Mouse (Mus musculus) kidney, embryonic 16.5 days (tissue): ENCODE measurements at regions not wholly inside any gene's neighbourhood (a gene's known extent, or its start where the extent isn't known, plus 50 kb on each side); places are given as distances from the start of the nearest gene placed in this dataset.
"Not testable (repeated sequence)": the region's sequence is repeated elsewhere in the genome, so short reads cannot be mapped to it uniquely, and the experiment has no call there.

ENCODE experiments used
- ATAC-seq: fragments of 200-750 bp; cut with Nextera tagmentation; 2 replicates; pipeline ENCODE4 v1.8.0; 2017; ENCODE audit warnings: moderate TSS enrichment; ENCODE audit not compliant: low FRiP score, low TSS enrichment
- H3K27ac ChIP-seq: fragments of 300-500 bp; sonication (generic); 2 replicates; pipeline ENCODE4 v1.5.1; 2014; ENCODE audit warnings: low read length
- H3K27me3 ChIP-seq: fragments of 300-500 bp; sonication (generic); 2 replicates; pipeline ENCODE4 v1.6.1; 2014; ENCODE audit warnings: low read length, control low read depth, mixed read lengths; ENCODE audit not compliant: insufficient read depth
- H3K36me3 ChIP-seq: fragments of 300-500 bp; sonication (generic); 2 replicates; pipeline ENCODE4 v1.6.1; 2014; ENCODE audit warnings: low read length, control low read depth, mixed read lengths; ENCODE audit not compliant: insufficient read depth
- H3K4me1 ChIP-seq: fragments of 300-500 bp; sonication (generic); 2 replicates; pipeline ENCODE4 v1.6.1; 2014; ENCODE audit warnings: low read length, control low read depth, mixed read lengths; ENCODE audit not compliant: insufficient read depth
- H3K4me2 ChIP-seq: fragments of 300-500 bp; sonication (generic); replicated peaks from 2 replicates; pipeline ENCODE4 v1.6.1; 2014; ENCODE audit warnings: low read depth, low read length
- H3K4me3 ChIP-seq: fragments of 300-500 bp; sonication (generic); 2 replicates; pipeline ENCODE4 v1.5.1; 2014; ENCODE audit warnings: mild to moderate bottlenecking, low read length
- H3K9ac ChIP-seq: fragments of 300-500 bp; sonication (generic); replicated peaks from 2 replicates; pipeline ENCODE4 v1.6.1; 2014; ENCODE audit warnings: low read length
- H3K9me3 ChIP-seq: fragments of 300-500 bp; sonication (generic); 2 replicates; pipeline ENCODE4 v1.6.1; 2016; ENCODE audit warnings: low read length, control low read depth
- WGBS: fragments of 180-500 bp; shearing (Covaris S2); extraction: QIAGEN DNeasy Blood & Tissue Kit; methylation state at CpG from one replicate; pipeline ENCODE4 v1.1.7; 2014; 5-methylcytosine and 5-hydroxymethylcytosine counted together

- 78% methylated on average over 3 of the region's 3 CpGs for WGBS
These were observed 387.2 kb upstream of the Pou3f2 start for GRCm38 (mm10) chr4:22875392-22875791.

GRCm38 (mm10) chr4:22836124-22836445 lies 347.9 kb upstream of the Pou3f2 start:
- Histone ChIP-seq H3K9me3 (no peaks in the 10 kb centered on the region), H3K4me2 (no peak overlapping the region), H3K9ac (no peak overlapping the region), H3K4me3 (no peak overlapping the region), H3K4me1 (0 out of 2 replicates have a peak, but pooled peaks cover 3% of the 10 kb centered on the region), H3K36me3 (no peaks in the 10 kb centered on the region), H3K27me3 (no peaks in the 10 kb centered on the region), H3K27ac (no peak overlapping the region)
- 79% methylated on average over 7 of the region's 7 CpGs for WGBS
- ATAC-seq: no peak

More at GRCm38 (mm10) chr4:22875392-22875791, 387.2 kb upstream of the Pou3f2 start:
- Histone ChIP-seq H3K27ac (no peak overlapping the region), H3K9me3 (no peaks in the 10 kb centered on the region), H3K4me2 (no peak overlapping the region), H3K36me3 (no peaks in the 10 kb centered on the region), H3K9ac (no peak overlapping the region), H3K27me3 (no peaks in the 10 kb centered on the region), H3K4me1 (no peaks in the 10 kb centered on the region), H3K4me3 (no peak overlapping the region)
- ATAC-seq: no peak

- no peaks in the 10 kb centered on the region for H3K27me3 ChIP-seq
- H3K4me2 ChIP-seq: no peak overlapping the region
- ATAC-seq: no peak
- H3K9me3 ChIP-seq: no peaks in the 10 kb centered on the region
- H3K4me1 ChIP-seq: 0 out of 2 replicates have a peak, but pooled peaks cover 3% of the 10 kb centered on the region
- H3K4me3 ChIP-seq: no peak overlapping the region
- no peaks in the 10 kb centered on the region for H3K36me3 ChIP-seq
- no peak overlapping the region for H3K27ac ChIP-seq
- H3K9ac ChIP-seq: no peak overlapping the region
- 12% methylated on average over 9 of the region's 9 CpGs for WGBS
These were observed 347.4 kb upstream of the Pou3f2 start for GRCm38 (mm10) chr4:22835381-22836123.

- Histone ChIP-seq H3K4me3 (no peak overlapping the region), H3K36me3 (no peaks in the 10 kb centered on the region), H3K27me3 (no peaks in the 10 kb centered on the region), H3K4me2 (no peak overlapping the region), H3K9ac (no peak overlapping the region), H3K4me1 (0 out of 2 replicates have a peak, but pooled peaks cover 3% of the 10 kb centered on the region), H3K27ac (no peak overlapping the region), H3K9me3 (no peaks in the 10 kb centered on the region)
- 54% methylated on average over 1 of the region's 1 CpGs for WGBS
- ATAC-seq: no peak
These were observed 345.8 kb upstream of the Pou3f2 start for GRCm38 (mm10) chr4:22833851-22834440.

- WGBS: 28% methylated on average over 3 of the region's 3 CpGs
These were observed 315.5 kb upstream of the Pou3f2 start for GRCm38 (mm10) chr4:22803665-22804064.

GRCm38 (mm10) chr4:22792826-22793225 lies 304.7 kb upstream of the Pou3f2 start:
- 74% methylated on average over 1 of the region's 1 CpGs for WGBS

More at GRCm38 (mm10) chr4:22803665-22804064, 315.5 kb upstream of the Pou3f2 start:
- Histone ChIP-seq H3K9me3 (no peaks in the 10 kb centered on the region), H3K27me3 (no peaks in the 10 kb centered on the region), H3K4me1 (no peaks in the 10 kb centered on the region), H3K36me3 (no peaks in the 10 kb centered on the region), H3K4me2 (no peak overlapping the region), H3K9ac (no peak overlapping the region), H3K4me3 (no peak overlapping the region), H3K27ac (no peak overlapping the region)
- no peak for ATAC-seq

GRCm38 (mm10) chr4:22787866-22788265 lies 299.7 kb upstream of the Pou3f2 start:
- ATAC-seq: no peak
- Histone ChIP-seq H3K9ac (no peak overlapping the region), H3K27ac (no peak overlapping the region), H3K36me3 (no peaks in the 10 kb centered on the region), H3K9me3 (no peaks in the 10 kb centered on the region), H3K4me2 (no peak overlapping the region), H3K4me3 (no peak overlapping the region), H3K27me3 (no peaks in the 10 kb centered on the region), H3K4me1 (no peaks in the 10 kb centered on the region)
- 42% methylated on average over 3 of the region's 3 CpGs for WGBS

More at GRCm38 (mm10) chr4:22792826-22793225, 304.7 kb upstream of the Pou3f2 start:
- Histone ChIP-seq H3K4me3 (no peak overlapping the region), H3K9me3 (no peaks in the 10 kb centered on the region), H3K4me2 (no peak overlapping the region), H3K27me3 (no peaks in the 10 kb centered on the region), H3K4me1 (no peaks in the 10 kb centered on the region), H3K36me3 (no peaks in the 10 kb centered on the region), H3K9ac (no peak overlapping the region), H3K27ac (no peak overlapping the region)
- no peak for ATAC-seq

- not testable (repeated sequence) for H3K4me3 ChIP-seq, H3K9ac ChIP-seq, H3K9me3 ChIP-seq, H3K36me3 ChIP-seq, H3K4me1 ChIP-seq, H3K27ac ChIP-seq, H3K4me2 ChIP-seq, H3K27me3 ChIP-seq, ATAC-seq
- 91% methylated on average over 4 of the region's 4 CpGs for WGBS
These were observed 274.9 kb upstream of the Pou3f2 start for GRCm38 (mm10) chr4:22763026-22763425.
